Mouse (Mus musculus): ENCODE measurements at regions not wholly inside any gene's neighbourhood (a gene's known extent, or its start where the extent isn't known, plus 50 kb on each side); places are given as distances from the start of the nearest gene placed in this dataset.

GRCm38 (mm10) chr2:54379279-54379678, 56.8 kb upstream of the Galnt13 start:
- no peak for TF ChIP-seq RAD21 (IDR thresholded peaks at IDR 0.05; ENCODE audit: low read depth, low read length)
- TF ChIP-seq MAX (IDR thresholded peaks at IDR 0.05; ENCODE audit: low read length): no peak
- TF ChIP-seq MYB (IDR thresholded peaks at IDR 0.05; ENCODE audit: low read depth, low read length): no peak
- TF ChIP-seq MEF2A (IDR thresholded peaks at IDR 0.05; ENCODE audit: extremely low read depth, insufficient replicate concordance, low read depth, low read length, poor library complexity, severe bottlenecking): no peak
- TF ChIP-seq UBTF (IDR thresholded peaks at IDR 0.05; ENCODE audit: borderline replicate concordance, insufficient read depth, low read depth, low read length): no peak
- TF ChIP-seq POLR2AphosphoS2 (IDR thresholded peaks at IDR 0.05; ENCODE audit: low read length): no peak
- TF ChIP-seq SIN3A (IDR thresholded peaks at IDR 0.05; ENCODE audit: low read length): no peak
- no peak for TF ChIP-seq SMC3 (IDR thresholded peaks at IDR 0.05; ENCODE audit: low read depth, low read length)
- TF ChIP-seq RCOR1 (IDR thresholded peaks at IDR 0.05; ENCODE audit: low read depth, low read length): no peak
- TF ChIP-seq CTCF (IDR thresholded peaks at IDR 0.05 in 2 of 3, conservative IDR thresholded peaks at IDR 0.05 in 1 of 3; ENCODE audit: control insufficient read depth in 1 of 3, insufficient read depth in 1 of 3, low read depth in 2 of 3, low read length in 3 of 3, poor library complexity in 1 of 3, severe bottlenecking in 1 of 3): no peak
